Mouse (Mus musculus) forebrain, embryonic 13.5 days (tissue): Measurements from ENCODE around the gene Dock1. TPM values are rescaled to one million over a fixed set of nuclear protein-coding genes. Genes with fewer than 3 reads are reported as not detected.

Experiments
- ATAC-seq: fragments of 200-750 bp; cut with Nextera tagmentation; 2 replicates; pipeline ENCODE4 v1.8.0; 2017
- H3K27ac ChIP-seq: fragments of 300-500 bp; sonication (generic); 2 replicates; pipeline ENCODE4 v1.5.1; 2015; ENCODE audit warnings: inconsistent platforms, mild to moderate bottlenecking, moderate library complexity
- H3K27me3 ChIP-seq: fragments of 300-500 bp; sonication (generic); 2 replicates; pipeline ENCODE4 v1.6.1; 2015; ENCODE audit warnings: mild to moderate bottlenecking, inconsistent platforms
- H3K36me3 ChIP-seq: fragments of 300-500 bp; sonication (generic); 2 replicates; pipeline ENCODE4 v1.6.1; 2015; ENCODE audit warnings: mild to moderate bottlenecking, inconsistent platforms; ENCODE audit not compliant: poor library complexity, severe bottlenecking
- H3K4me1 ChIP-seq: fragments of 300-500 bp; sonication (generic); 2 replicates; pipeline ENCODE4 v1.6.1; 2015; ENCODE audit warnings: inconsistent platforms
- H3K4me2 ChIP-seq: fragments of 300-500 bp; sonication (generic); 2 replicates; pipeline ENCODE4 v1.6.1; 2015; ENCODE audit warnings: inconsistent platforms, mild to moderate bottlenecking, moderate library complexity
- H3K4me3 ChIP-seq: fragments of 300-500 bp; sonication (generic); 2 replicates; pipeline ENCODE4 v1.5.1; 2015; ENCODE audit warnings: mild to moderate bottlenecking, inconsistent platforms
- H3K9ac ChIP-seq: fragments of 300-500 bp; sonication (generic); 2 replicates; pipeline ENCODE4 v1.6.1; 2015; ENCODE audit warnings: mild to moderate bottlenecking, inconsistent platforms
- H3K9me3 ChIP-seq: fragments of 300-500 bp; sonication (generic); replicated peaks from 2 replicates; pipeline ENCODE4 v1.6.1; 2016; ENCODE audit warnings: inconsistent platforms
- WGBS: fragments of 180-500 bp; shearing (Covaris S2); methylation state at CpG from one replicate; pipeline ENCODE4 v1.1.7; 2015; 5-methylcytosine and 5-hydroxymethylcytosine counted together
- polyA plus RNA-seq: library from polyadenylated mRNA; unstranded; fragments of >200 nt; fragmentation: Nextera tagmentation; extraction: Ambion mirVana; gene quantifications from 2 replicates; pipeline ENCODE4 v1.2.1, GENCODE M21; 2015

Gene Dock1
- polyA plus RNA-seq, 1 experiment from 2014 or later = 11.6 TPM

- H3K27me3 ChIP-seq = no peaks in the 10 kb centered on the region
- H3K4me2 ChIP-seq = no peak overlapping the region
- no peaks in the 10 kb centered on the region; the same call in 1 of the 2 replicates for H3K36me3 ChIP-seq
- H3K27ac ChIP-seq = no peak overlapping the region
- H3K9ac ChIP-seq = no peak overlapping the region
- no peak overlapping the region for H3K4me3 ChIP-seq
- H3K9me3 ChIP-seq = no peaks in the 10 kb centered on the region
- H3K4me1 ChIP-seq = peaks cover 10% of the 10 kb centered on the region; the same call in 1 of the 2 replicates
- 89% methylated on average over 2 of the region's 2 CpGs for WGBS
- no peak for ATAC-seq
Observed at GRCm38 (mm10) chr7:134808406-134808805, 138.0 kb downstream of the Dock1 start.

- H3K27me3 ChIP-seq = no peaks in the 10 kb centered on the region
- no peak for ATAC-seq
- no peaks in the 10 kb centered on the region; the same call in 1 of the 2 replicates for H3K36me3 ChIP-seq
- H3K27ac ChIP-seq = no peak overlapping the region
- H3K9ac ChIP-seq = no peak overlapping the region
- 87% methylated on average over 6 of the region's 6 CpGs for WGBS
- no peak overlapping the region for H3K4me3 ChIP-seq
- no peaks in the 10 kb centered on the region for H3K9me3 ChIP-seq
- no peak overlapping the region for H3K4me2 ChIP-seq
- peaks cover 10% of the 10 kb centered on the region; the same call in 1 of the 2 replicates for H3K4me1 ChIP-seq
Observed at GRCm38 (mm10) chr7:134809241-134809975, 139.0 kb downstream of the Dock1 start.

- H3K27ac ChIP-seq = no peak overlapping the region
- no peak for ATAC-seq
- no peak overlapping the region for H3K4me2 ChIP-seq
- no peak overlapping the region for H3K4me3 ChIP-seq
- 98% methylated on average over 5 of the region's 5 CpGs for WGBS
- H3K4me1 ChIP-seq = peaks cover 10% of the 10 kb centered on the region
- no peak overlapping the region for H3K9ac ChIP-seq
- no peaks in the 10 kb centered on the region for H3K9me3 ChIP-seq
- no peaks in the 10 kb centered on the region for H3K36me3 ChIP-seq
- H3K27me3 ChIP-seq = no peaks in the 10 kb centered on the region
Observed at GRCm38 (mm10) chr7:134818471-134818870, 148.0 kb downstream of the Dock1 start.

GRCm38 (mm10) chr7:134821264-134821663 lies 150.8 kb downstream of the Dock1 start:
- H3K4me1 ChIP-seq = peaks cover 17% of the 10 kb centered on the region
- WGBS = 20% methylated on average over 1 of the region's 1 CpGs
- H3K4me3 ChIP-seq = no peak overlapping the region
- H3K9ac ChIP-seq = no peak overlapping the region
- H3K27ac ChIP-seq = no peak overlapping the region
- peak; percentile 78 for ATAC-seq
- H3K9me3 ChIP-seq = no peaks in the 10 kb centered on the region
- H3K27me3 ChIP-seq = no peaks in the 10 kb centered on the region
- H3K4me2 ChIP-seq = no peak overlapping the region
- H3K36me3 ChIP-seq = no peaks in the 10 kb centered on the region

- Histone ChIP-seq H3K27me3 (no peaks in the 10 kb centered on the region), H3K36me3 (no peaks in the 10 kb centered on the region), H3K27ac (no peak overlapping the region), H3K4me3 (no peak overlapping the region), H3K4me2 (no peak overlapping the region), H3K4me1 (peaks cover 17% of the 10 kb centered on the region), H3K9ac (no peak overlapping the region), H3K9me3 (no peaks in the 10 kb centered on the region)
- ATAC-seq = no peak
- WGBS = 85% methylated on average over 3 of the region's 3 CpGs
Observed at GRCm38 (mm10) chr7:134822006-134822405, 151.6 kb downstream of the Dock1 start.

- Histone ChIP-seq H3K9ac (no peak overlapping the region), H3K36me3 (no peaks in the 10 kb centered on the region), H3K9me3 (no peaks in the 10 kb centered on the region), H3K4me1 (peaks cover 17% of the 10 kb centered on the region), H3K4me2 (no peak overlapping the region), H3K4me3 (no peak overlapping the region), H3K27ac (no peak overlapping the region), H3K27me3 (no peaks in the 10 kb centered on the region)
- WGBS = 39% methylated on average over 4 of the region's 4 CpGs
- ATAC-seq = no peak
Observed at GRCm38 (mm10) chr7:134823891-134824290, 153.4 kb downstream of the Dock1 start.

GRCm38 (mm10) chr7:134840066-134840465 lies 169.6 kb downstream of the Dock1 start:
- no peak overlapping the region for H3K4me2 ChIP-seq
- no peak for ATAC-seq
- WGBS = 93% methylated on average over 2 of the region's 2 CpGs

GRCm38 (mm10) chr7:134842751-134843150 lies 172.3 kb downstream of the Dock1 start:
- WGBS = 92% methylated on average over 4 of the region's 4 CpGs
- H3K4me2 ChIP-seq = no peak overlapping the region
- ATAC-seq = no peak; the same call in 1 of the 2 replicates
- H3K27me3 ChIP-seq = no peaks in the 10 kb centered on the region
- H3K4me3 ChIP-seq = no peak overlapping the region
- H3K9ac ChIP-seq = no peak overlapping the region
- no peaks in the 10 kb centered on the region for H3K9me3 ChIP-seq
- H3K27ac ChIP-seq = no peak overlapping the region
- H3K4me1 ChIP-seq = no peaks in the 10 kb centered on the region
- no peaks in the 10 kb centered on the region for H3K36me3 ChIP-seq

More at GRCm38 (mm10) chr7:134840066-134840465, 169.6 kb downstream of the Dock1 start:
- no peaks in the 10 kb centered on the region for H3K36me3 ChIP-seq
- H3K9me3 ChIP-seq = no peaks in the 10 kb centered on the region
- no peak overlapping the region for H3K9ac ChIP-seq
- no peaks in the 10 kb centered on the region for H3K4me1 ChIP-seq
- no peak overlapping the region for H3K4me3 ChIP-seq
- H3K27ac ChIP-seq = no peak overlapping the region
- no peaks in the 10 kb centered on the region for H3K27me3 ChIP-seq

- WGBS = 60% methylated on average over 6 of the region's 6 CpGs
- Histone ChIP-seq H3K36me3 (no peaks in the 10 kb centered on the region), H3K4me2 (no peak overlapping the region), H3K27me3 (no peaks in the 10 kb centered on the region), H3K4me1 (peaks cover 4% of the 10 kb centered on the region; the same call in 1 of the 2 replicates), H3K9me3 (no peaks in the 10 kb centered on the region), H3K27ac (no peak overlapping the region), H3K4me3 (no peak overlapping the region), H3K9ac (no peak overlapping the region)
- peak; percentile 24; the same call in 1 of the 2 replicates for ATAC-seq
Observed at GRCm38 (mm10) chr7:134862000-134862399, 191.5 kb downstream of the Dock1 start.

- no peaks in the 10 kb centered on the region for H3K9me3 ChIP-seq
- H3K4me1 ChIP-seq = peaks cover 4% of the 10 kb centered on the region; the same call in 1 of the 2 replicates
- no peak overlapping the region for H3K4me2 ChIP-seq
- no peak overlapping the region for H3K9ac ChIP-seq
- 81% methylated on average over 2 of the region's 2 CpGs for WGBS
- no peaks in the 10 kb centered on the region for H3K36me3 ChIP-seq
- no peaks in the 10 kb centered on the region for H3K27me3 ChIP-seq
- H3K27ac ChIP-seq = no peak overlapping the region
- H3K4me3 ChIP-seq = no peak overlapping the region
- no peak for ATAC-seq
Observed at GRCm38 (mm10) chr7:134864175-134864574, 193.7 kb downstream of the Dock1 start.

- no peak overlapping the region for H3K4me3 ChIP-seq
- H3K9me3 ChIP-seq = no peaks in the 10 kb centered on the region
- no peaks in the 10 kb centered on the region for H3K4me1 ChIP-seq
- H3K9ac ChIP-seq = no peak overlapping the region
- H3K36me3 ChIP-seq = peaks cover 3% of the 10 kb centered on the region; the same call in 1 of the 2 replicates
- H3K27ac ChIP-seq = no peak overlapping the region
- H3K27me3 ChIP-seq = no peaks in the 10 kb centered on the region
- H3K4me2 ChIP-seq = no peak overlapping the region
- no peak for ATAC-seq
- WGBS = 87% methylated on average over 3 of the region's 3 CpGs
Observed at GRCm38 (mm10) chr7:134872511-134872910, 202.1 kb downstream of the Dock1 start.

- Histone ChIP-seq H3K27ac (no peak overlapping the region), H3K4me1 (no peaks in the 10 kb centered on the region), H3K27me3 (no peaks in the 10 kb centered on the region), H3K9me3 (no peaks in the 10 kb centered on the region), H3K36me3 (peaks cover 3% of the 10 kb centered on the region; the same call in 1 of the 2 replicates), H3K4me3 (no peak overlapping the region), H3K9ac (no peak overlapping the region), H3K4me2 (no peak overlapping the region)
- no peak for ATAC-seq
- WGBS = 91% methylated on average over 7 of the region's 7 CpGs
Observed at GRCm38 (mm10) chr7:134872981-134873380, 202.5 kb downstream of the Dock1 start.
